Mouse (Mus musculus) erythroid progenitor cell, adult 5-6 weeks (primary cell): Measurements from ENCODE around the gene H2-M11. TPM values are rescaled to one million over a fixed set of nuclear protein-coding genes. Genes with fewer than 3 reads are reported as not detected.

Experiments
- ATAC-seq: replicated peaks from 2 replicates; pipeline ENCODE4 v1.8.0; 2016; ENCODE audit warnings: moderate number of reproducible peaks, mild to moderate bottlenecking, moderate TSS enrichment, inconsistent platforms; ENCODE audit not compliant: poor library complexity, low FRiP score, severe bottlenecking
- total RNA-seq, 2 experiments: library from RNA; stranded (forward) in 1 of 2; stranded (reverse) in 1 of 2; fragments of 150-400 nt in 1 of 2; fragments of 186-747, 209-891 nt in 1 of 2; gene quantifications; 2 replicates each; pipeline versions ENCODE4 v1.2.3 to v1.2.4; 2015 to 2017; ENCODE audit warnings: low replicate concordance in 2 of 2

Gene H2-M11
- total RNA-seq (2015; ENCODE audit: low replicate concordance) = not detected in 2 replicates
- total RNA-seq (2017; ENCODE audit: low replicate concordance) = not detected in 2 replicates

DNA sequence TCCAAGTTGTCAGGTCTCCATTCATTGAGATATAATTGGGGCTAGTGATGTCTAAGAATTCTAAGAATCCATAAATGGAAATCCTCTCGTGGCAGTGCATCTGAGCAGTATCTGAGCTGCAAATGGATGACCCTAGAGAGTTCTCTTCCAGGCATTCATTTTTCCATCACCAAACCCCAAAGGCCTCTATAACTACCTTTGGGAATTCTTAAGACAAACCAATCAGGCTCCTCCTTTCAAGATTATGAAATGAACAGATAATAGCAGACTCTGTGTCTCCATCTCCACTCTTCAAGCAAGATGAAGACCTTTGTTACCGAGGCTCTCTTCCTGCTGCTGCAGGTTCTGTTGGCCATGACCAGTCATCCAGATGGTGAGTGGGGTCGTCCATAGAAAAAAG lies at the start of gene H2-M11:
Gene H2-M11, plus strand, starts transcription at position 301 of the 400 bp plus-strand sequence.
- no peak for ATAC-seq

DNA sequence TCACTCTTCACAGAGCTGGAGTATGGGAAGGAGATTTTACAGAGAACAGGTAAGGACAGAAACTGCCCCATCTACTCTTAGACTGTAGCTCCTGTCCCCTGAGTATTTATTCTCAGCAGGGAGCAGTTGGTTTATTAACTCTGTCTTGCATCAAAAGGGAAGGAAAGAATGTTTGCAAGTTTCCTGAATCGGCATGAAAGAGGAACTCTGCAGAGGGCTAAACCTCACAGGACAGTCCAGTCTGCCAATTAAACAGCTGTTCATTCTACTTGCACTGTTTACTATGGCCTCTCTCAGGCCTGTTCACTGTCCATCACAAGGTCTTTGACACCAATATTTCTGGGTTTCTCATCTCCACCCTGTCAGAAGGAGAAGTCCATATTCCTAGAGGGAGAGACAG lies 46.4 kb upstream of the H2-M11 start:
- no peak for ATAC-seq

DNA sequence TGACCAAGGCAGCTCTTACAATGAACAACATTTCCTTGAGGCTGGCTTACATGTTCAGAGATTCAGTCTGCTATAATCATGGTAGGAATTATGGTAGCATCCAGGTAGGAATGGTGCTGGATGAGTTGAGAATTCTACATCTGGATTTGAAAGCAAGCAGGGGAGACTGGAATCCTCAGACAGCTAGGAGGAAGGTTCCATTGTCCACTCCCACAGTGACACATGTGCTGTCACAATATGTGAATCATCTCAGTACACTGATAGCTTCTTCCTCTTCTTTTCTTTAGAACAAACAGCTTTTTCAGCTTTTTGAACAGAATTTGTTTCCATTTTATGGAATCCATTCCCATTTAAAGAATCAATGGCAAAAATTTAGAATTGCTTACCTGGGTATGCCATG lies 43.0 kb upstream of the H2-M11 start:
- ATAC-seq = no peak

Other genes starting within 250 kb of the H2-M11 start
- not detected in 2 replicates for gene H2-M10.1, start 220.9 kb upstream of the H2-M11 start, total RNA-seq (2015; ENCODE audit: low replicate concordance)
- not detected in 2 replicates for gene H2-M10.1, start 220.9 kb upstream of the H2-M11 start, total RNA-seq (2017; ENCODE audit: low replicate concordance)
- not detected in 2 replicates for gene H2-M10.3, start 178.7 kb upstream of the H2-M11 start, total RNA-seq (2015; ENCODE audit: low replicate concordance)
- gene H2-M10.3, start 178.7 kb upstream of the H2-M11 start, total RNA-seq (2017; ENCODE audit: low replicate concordance) = not detected in 2 replicates
- gene H2-M10.4, start 84.7 kb upstream of the H2-M11 start, total RNA-seq (2015; ENCODE audit: low replicate concordance) = not detected in 2 replicates
- gene H2-M10.4, start 84.7 kb upstream of the H2-M11 start, total RNA-seq (2017; ENCODE audit: low replicate concordance) = not detected in 2 replicates
- not detected in 2 replicates for gene H2-M9, start 95.6 kb downstream of the H2-M11 start, total RNA-seq (2015; ENCODE audit: low replicate concordance)
- not detected in 2 replicates for gene H2-M9, start 95.6 kb downstream of the H2-M11 start, total RNA-seq (2017; ENCODE audit: low replicate concordance)
- not detected in 2 replicates for gene H2-M1, start 125.1 kb downstream of the H2-M11 start, total RNA-seq (2015; ENCODE audit: low replicate concordance)
- not detected in 2 replicates for gene H2-M1, start 125.1 kb downstream of the H2-M11 start, total RNA-seq (2017; ENCODE audit: low replicate concordance)
- not detected in 2 replicates for gene H2-M10.5, start 225.8 kb downstream of the H2-M11 start, total RNA-seq (2015; ENCODE audit: low replicate concordance)
- not detected in 2 replicates for gene H2-M10.5, start 225.8 kb downstream of the H2-M11 start, total RNA-seq (2017; ENCODE audit: low replicate concordance)